Mouse (Mus musculus) heart, adult 2 months (tissue): ENCODE measurements around the gene Odf3l1.

Experiments
- CTCF ChIP-seq: fragments of 200-600 bp; IDR thresholded peaks from 2 replicates; pipeline ENCODE4 v1.8.1; 2022; ENCODE audit warnings: antibody characterized with exemption, mild to moderate bottlenecking, moderate library complexity
- EP300 ChIP-seq: fragments of 200-500 bp; IDR thresholded peaks from 2 replicates; pipeline ENCODE4 v1.6.1; 2011; ENCODE audit warnings: low read depth, low read length, control low read depth; ENCODE audit not compliant: insufficient read depth
- POLR2A ChIP-seq: fragments of 200-500 bp; IDR thresholded peaks from 2 replicates; pipeline ENCODE4 v1.6.1; 2011; ENCODE audit warnings: mild to moderate bottlenecking, low read depth, low read length, control low read depth; ENCODE audit not compliant: insufficient read depth

GRCm38 (mm10) chr9:56828146-56828545, 36.3 kb downstream of the Odf3l1 start:
- TF ChIP-seq EP300: no peak
- no peak for TF ChIP-seq CTCF
- no peak for TF ChIP-seq POLR2A
